Mouse (Mus musculus): ENCODE measurements at regions not wholly inside any gene's neighbourhood (a gene's known extent, or its start where the extent isn't known, plus 50 kb on each side); places are given as distances from the start of the nearest gene placed in this dataset.
A peak's percentile ranks its signal among the peaks of the same experiment; 100 is the strongest.

GRCm38 (mm10) chr10:17596126-17596525 is 126.9 kb upstream of the Cited2 start:
- Histone ChIP-seq H3K4me3 (ENCODE audit: low read depth, low read length) (no peak overlapping the region), H3K4me1 (ENCODE audit: insufficient read depth) (peaks cover 21% of the 10 kb centered on the region), H3K9me3 (ENCODE audit: low read length) (no peaks in the 10 kb centered on the region), H3K4me2 (ENCODE audit: low read depth, low read length) (no peak overlapping the region), H3K36me3 (replicated peaks; ENCODE audit: insufficient read depth, low read length) (no peaks in the 10 kb centered on the region), H3K9ac (replicated peaks) (no peak overlapping the region), H3K27me3 (ENCODE audit: insufficient read depth, low read length) (no peaks in the 10 kb centered on the region), H3K27ac (ENCODE audit: low read depth) (no peak overlapping the region)
- TF ChIP-seq CTCF (IDR thresholded peaks at IDR 0.05; ENCODE audit: low read depth) (no peak), EP300 (IDR thresholded peaks at IDR 0.05; ENCODE audit: low read depth) (peak; percentile 88)
- ATAC-seq, result peak; percentile 89
- DNase-seq, result no peak
- WGBS (ENCODE audit: insufficient replicate concordance), result 45% methylated on average over 1 of the region's 1 CpGs

GRCm38 (mm10) chr10:17596743-17597142 is 126.3 kb upstream of the Cited2 start:
- Histone ChIP-seq H3K4me1 (ENCODE audit: insufficient read depth) (peaks cover 21% of the 10 kb centered on the region), H3K9ac (replicated peaks) (no peak overlapping the region), H3K4me2 (ENCODE audit: low read depth, low read length) (no peak overlapping the region), H3K9me3 (ENCODE audit: low read length) (no peaks in the 10 kb centered on the region), H3K36me3 (replicated peaks; ENCODE audit: insufficient read depth, low read length) (no peaks in the 10 kb centered on the region), H3K27me3 (ENCODE audit: insufficient read depth, low read length) (no peaks in the 10 kb centered on the region), H3K4me3 (ENCODE audit: low read depth, low read length) (no peak overlapping the region), H3K27ac (ENCODE audit: low read depth) (no peak overlapping the region)
- DNase-seq, result no peak
- 68% methylated on average over 1 of the region's 1 CpGs for WGBS (ENCODE audit: insufficient replicate concordance)
- ATAC-seq, result no peak
- TF ChIP-seq EP300 (IDR thresholded peaks at IDR 0.05; ENCODE audit: low read depth) (no peak), CTCF (IDR thresholded peaks at IDR 0.05; ENCODE audit: low read depth) (no peak)

DNA sequence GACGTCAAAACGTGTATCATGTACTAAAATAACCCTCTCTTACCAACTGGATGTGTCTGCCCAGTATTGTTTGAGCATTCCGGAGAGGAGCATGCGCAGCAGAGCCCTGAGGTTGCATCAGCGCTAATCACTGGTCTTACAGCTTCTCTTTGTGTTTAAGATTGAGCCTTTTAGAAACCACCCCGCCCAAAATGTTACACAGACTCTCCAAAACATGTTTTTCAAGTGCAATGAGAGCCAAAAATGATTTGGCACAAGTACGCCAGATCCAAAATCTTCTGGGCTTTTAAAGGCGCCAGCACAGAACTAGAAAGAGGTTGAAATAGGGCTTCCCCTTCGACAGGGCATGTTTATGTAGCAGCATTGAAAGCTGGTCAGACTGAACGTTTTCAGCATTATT is 123.8 kb upstream of the Cited2 start:
- Histone ChIP-seq H3K27me3 (ENCODE audit: insufficient read depth, low read length) (no peaks in the 10 kb centered on the region), H3K4me1 (ENCODE audit: insufficient read depth) (peaks cover 21% of the 10 kb centered on the region), H3K9me3 (ENCODE audit: low read length) (no peaks in the 10 kb centered on the region), H3K4me2 (ENCODE audit: low read depth, low read length) (no peak overlapping the region), H3K4me3 (ENCODE audit: low read depth, low read length) (no peak overlapping the region), H3K27ac (ENCODE audit: low read depth) (no peak overlapping the region), H3K36me3 (replicated peaks; ENCODE audit: insufficient read depth, low read length) (no peaks in the 10 kb centered on the region), H3K9ac (replicated peaks) (no peak overlapping the region)
- ATAC-seq (no peak), DNase-seq (no peak)
- 76% methylated on average over 10 of the region's 10 CpGs for WGBS (ENCODE audit: insufficient replicate concordance)
- TF ChIP-seq CTCF (IDR thresholded peaks at IDR 0.05; ENCODE audit: low read depth), result no peak
- no peak for TF ChIP-seq EP300 (IDR thresholded peaks at IDR 0.05; ENCODE audit: low read depth)

GRCm38 (mm10) chr10:17599831-17600761 is 122.9 kb upstream of the Cited2 start:
- Histone ChIP-seq H3K4me3 (ENCODE audit: low read depth, low read length) (no peak overlapping the region), H3K36me3 (replicated peaks; ENCODE audit: insufficient read depth, low read length) (no peaks in the 10 kb centered on the region), H3K4me1 (ENCODE audit: insufficient read depth) (peaks cover 21% of the 10 kb centered on the region), H3K27me3 (ENCODE audit: insufficient read depth, low read length) (no peaks in the 10 kb centered on the region), H3K27ac (ENCODE audit: low read depth) (no peak overlapping the region), H3K4me2 (ENCODE audit: low read depth, low read length) (peak overlapping the region; percentile 40), H3K9me3 (ENCODE audit: low read length) (no peaks in the 10 kb centered on the region), H3K9ac (replicated peaks) (no peak overlapping the region)
- TF ChIP-seq EP300 (IDR thresholded peaks at IDR 0.05; ENCODE audit: low read depth) (peak; percentile 76), CTCF (IDR thresholded peaks at IDR 0.05; ENCODE audit: low read depth) (no peak)
- WGBS (ENCODE audit: insufficient replicate concordance), result 39% methylated on average over 6 of the region's 6 CpGs
- DNase-seq, result no peak
- ATAC-seq, result peak; percentile 70

GRCm38 (mm10) chr10:17600762-17601108 is 122.3 kb upstream of the Cited2 start:
- Histone ChIP-seq H3K4me1 (ENCODE audit: insufficient read depth) (peaks cover 21% of the 10 kb centered on the region), H3K27me3 (ENCODE audit: insufficient read depth, low read length) (no peaks in the 10 kb centered on the region), H3K4me2 (ENCODE audit: low read depth, low read length) (peak overlapping the region; percentile 40), H3K9ac (replicated peaks) (no peak overlapping the region), H3K9me3 (ENCODE audit: low read length) (no peaks in the 10 kb centered on the region), H3K27ac (ENCODE audit: low read depth) (no peak overlapping the region), H3K4me3 (ENCODE audit: low read depth, low read length) (no peak overlapping the region), H3K36me3 (replicated peaks; ENCODE audit: insufficient read depth, low read length) (no peaks in the 10 kb centered on the region)
- ATAC-seq (0 out of 2 replicates have a peak, but pooled peaks have one; percentile 30), DNase-seq (no peak)
- WGBS (ENCODE audit: insufficient replicate concordance), result 40% methylated on average over 3 of the region's 3 CpGs
- TF ChIP-seq EP300 (IDR thresholded peaks at IDR 0.05; ENCODE audit: low read depth) (peak; percentile 81), CTCF (IDR thresholded peaks at IDR 0.05; ENCODE audit: low read depth) (no peak)

GRCm38 (mm10) chr10:17602446-17602845 is 120.6 kb upstream of the Cited2 start:
- H3K9ac ChIP-seq (replicated peaks), result no peak overlapping the region
- no peak for TF ChIP-seq CTCF (IDR thresholded peaks at IDR 0.05; ENCODE audit: low read depth)
- TF ChIP-seq EP300 (IDR thresholded peaks at IDR 0.05; ENCODE audit: low read depth), result no peak
- DNase-seq (no peak), ATAC-seq (no peak)
- H3K27me3 ChIP-seq (ENCODE audit: insufficient read depth, low read length), result no peaks in the 10 kb centered on the region
- H3K36me3 ChIP-seq (replicated peaks; ENCODE audit: insufficient read depth, low read length), result no peaks in the 10 kb centered on the region
- H3K4me2 ChIP-seq (ENCODE audit: low read depth, low read length), result no peak overlapping the region
- 51% methylated on average over 2 of the region's 2 CpGs for WGBS (ENCODE audit: insufficient replicate concordance)
- no peaks in the 10 kb centered on the region for H3K9me3 ChIP-seq (ENCODE audit: low read length)
- H3K4me1 ChIP-seq (ENCODE audit: insufficient read depth), result peaks cover 17% of the 10 kb centered on the region
- H3K4me3 ChIP-seq (ENCODE audit: low read depth, low read length), result no peak overlapping the region
- no peak overlapping the region for H3K27ac ChIP-seq (ENCODE audit: low read depth)

Measured in liver, postnatal 0 days (tissue).